Mouse (Mus musculus) midbrain, embryonic 16.5 days (tissue): ENCODE measurements around the gene Hsdl1. TPM values are rescaled to one million over a fixed set of nuclear protein-coding genes. Genes with fewer than 3 reads are reported as not detected.

ENCODE experiments used
- ATAC-seq: fragments of 200-750 bp; cut with Nextera tagmentation; 2 replicates; pipeline ENCODE4 v1.8.0; 2017; ENCODE audit warnings: moderate TSS enrichment
- H3K27ac ChIP-seq: fragments of 300-500 bp; sonication (generic); 2 replicates; pipeline ENCODE4 v1.5.1; 2014; ENCODE audit warnings: mild to moderate bottlenecking, low read length, mixed read lengths
- H3K27me3 ChIP-seq: fragments of 300-500 bp; sonication (generic); 2 replicates; pipeline ENCODE4 v1.6.1; 2014; ENCODE audit warnings: low read depth, low read length, mixed read lengths; ENCODE audit not compliant: control insufficient read depth, insufficient read depth
- H3K36me3 ChIP-seq: fragments of 300-500 bp; sonication (generic); 2 replicates; pipeline ENCODE4 v1.6.1; 2014; ENCODE audit warnings: mild to moderate bottlenecking, low read length, moderate library complexity, mixed read lengths; ENCODE audit not compliant: control insufficient read depth, insufficient read depth
- H3K4me1 ChIP-seq: fragments of 300-500 bp; sonication (generic); 2 replicates; pipeline ENCODE4 v1.6.1; 2014; ENCODE audit warnings: mild to moderate bottlenecking, low read length, mixed read lengths; ENCODE audit not compliant: control insufficient read depth, insufficient read depth
- H3K4me2 ChIP-seq: fragments of 300-500 bp; sonication (generic); 2 replicates; pipeline ENCODE4 v1.6.1; 2014; ENCODE audit warnings: mild to moderate bottlenecking, low read length, mixed read lengths
- H3K4me3 ChIP-seq: fragments of 300-500 bp; sonication (generic); 2 replicates; pipeline ENCODE4 v1.5.1; 2014; ENCODE audit warnings: low read depth, mild to moderate bottlenecking, low read length, moderate library complexity, mixed read lengths
- H3K9ac ChIP-seq: fragments of 300-500 bp; sonication (generic); 2 replicates; pipeline ENCODE4 v1.6.1; 2014; ENCODE audit warnings: low read depth, low read length, mixed read lengths
- H3K9me3 ChIP-seq: fragments of 300-500 bp; sonication (generic); replicated peaks from 2 replicates; pipeline ENCODE4 v1.6.1; 2014; ENCODE audit warnings: mild to moderate bottlenecking, low read length, mixed read lengths; ENCODE audit not compliant: control insufficient read depth, poor library complexity, severe bottlenecking
- WGBS: fragments of 180-500 bp; shearing (Covaris S2); extraction: QIAGEN DNeasy Blood & Tissue Kit; methylation state at CpG from one replicate; pipeline ENCODE4 v1.1.7; 2014; 5-methylcytosine and 5-hydroxymethylcytosine counted together
- polyA plus RNA-seq: library from polyadenylated mRNA; unstranded; fragments of >200 nt; fragmentation: Nextera tagmentation; extraction: Ambion mirVana; gene quantifications from 2 replicates; pipeline ENCODE4 v1.2.1, GENCODE M21; 2015

Gene Hsdl1
- polyA plus RNA-seq, 1 experiment from 2014 or later = 197 TPM

DNA sequence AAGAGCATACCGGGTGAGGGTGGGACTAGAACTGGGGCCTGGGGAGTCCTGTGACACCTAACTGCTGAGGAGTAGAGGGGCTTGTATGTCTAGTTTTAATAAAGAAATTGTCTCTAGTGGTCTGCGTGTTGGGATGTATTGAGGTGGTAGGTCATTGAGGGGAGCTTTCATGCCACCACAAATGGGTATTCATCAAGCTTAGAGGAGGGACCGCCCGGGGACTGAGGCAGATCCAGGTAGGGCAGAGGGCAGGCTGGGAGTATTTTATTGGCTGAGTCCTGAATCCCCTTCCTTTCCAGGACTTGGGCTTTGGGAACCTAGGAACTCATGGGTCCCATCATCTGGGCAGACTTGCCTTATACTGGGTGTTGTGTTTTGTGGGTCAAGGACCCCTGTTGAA, 41.8 kb upstream of the Hsdl1 start:
- ATAC-seq = no peak
- no peaks in the 10 kb centered on the region for H3K4me1 ChIP-seq
- no peak overlapping the region for H3K27ac ChIP-seq
- H3K27me3 ChIP-seq = no peaks in the 10 kb centered on the region
- H3K36me3 ChIP-seq = no peaks in the 10 kb centered on the region
- H3K9me3 ChIP-seq = no peaks in the 10 kb centered on the region
- 93% methylated on average over 4 of the region's 4 CpGs for WGBS
- H3K9ac ChIP-seq = no peak overlapping the region
- H3K4me3 ChIP-seq = no peak overlapping the region
- H3K4me2 ChIP-seq = no peak overlapping the region

DNA sequence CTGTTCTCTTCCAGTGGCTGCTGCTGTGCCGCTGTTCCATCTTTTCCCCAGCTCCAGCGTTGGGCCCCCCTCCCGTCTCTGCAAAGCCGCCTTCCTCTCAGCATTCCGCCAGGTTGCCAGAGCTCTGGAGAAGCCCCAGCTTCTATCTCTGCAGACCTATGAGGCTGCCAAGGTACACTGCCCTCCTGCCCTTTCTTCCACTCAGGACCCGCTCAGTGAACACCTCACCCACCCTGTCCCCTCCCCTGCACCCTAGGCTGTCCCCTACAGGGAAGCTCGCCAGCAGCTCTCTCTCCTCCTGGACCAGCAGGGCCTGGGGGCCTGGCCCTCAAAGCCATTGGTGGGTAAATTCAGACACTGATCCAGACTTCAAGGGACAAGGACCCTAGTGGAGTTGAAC, 41.4 kb upstream of the Hsdl1 start:
- no peak overlapping the region for H3K9ac ChIP-seq
- H3K4me1 ChIP-seq = no peaks in the 10 kb centered on the region
- no peak overlapping the region for H3K27ac ChIP-seq
- no peak overlapping the region for H3K4me2 ChIP-seq
- no peaks in the 10 kb centered on the region for H3K27me3 ChIP-seq
- no peaks in the 10 kb centered on the region for H3K36me3 ChIP-seq
- H3K4me3 ChIP-seq = no peak overlapping the region
- ATAC-seq = no peak
- WGBS = 69% methylated on average over 7 of the region's 7 CpGs
- H3K9me3 ChIP-seq = no peaks in the 10 kb centered on the region

DNA sequence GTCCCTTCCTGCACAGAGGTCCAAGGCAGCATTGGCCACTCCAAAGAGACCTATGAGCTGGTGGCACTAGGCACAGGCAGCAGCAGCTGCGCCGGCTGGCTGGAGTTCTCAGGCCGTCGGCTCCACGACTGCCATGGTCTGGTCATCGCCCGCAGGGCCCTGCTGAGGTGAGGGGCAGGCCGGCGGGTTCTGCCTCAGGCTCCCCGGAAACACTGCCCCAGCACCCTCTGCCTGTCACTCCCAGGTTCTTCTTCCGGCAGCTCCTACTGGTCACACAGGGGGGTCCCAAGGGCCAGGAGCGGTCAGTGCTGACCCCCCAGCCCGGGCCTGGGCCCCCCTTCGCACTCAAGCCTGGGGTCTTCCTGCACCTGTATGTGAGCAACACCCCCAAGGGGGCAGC, 40.1 kb upstream of the Hsdl1 start:
- H3K9ac ChIP-seq = no peak overlapping the region
- 75% methylated on average over 14 of the region's 14 CpGs for WGBS
- no peak for ATAC-seq
- no peak overlapping the region for H3K4me2 ChIP-seq
- no peaks in the 10 kb centered on the region for H3K4me1 ChIP-seq
- no peaks in the 10 kb centered on the region for H3K36me3 ChIP-seq
- no peak overlapping the region for H3K4me3 ChIP-seq
- no peaks in the 10 kb centered on the region for H3K9me3 ChIP-seq
- H3K27ac ChIP-seq = no peak overlapping the region
- H3K27me3 ChIP-seq = no peaks in the 10 kb centered on the region

DNA sequence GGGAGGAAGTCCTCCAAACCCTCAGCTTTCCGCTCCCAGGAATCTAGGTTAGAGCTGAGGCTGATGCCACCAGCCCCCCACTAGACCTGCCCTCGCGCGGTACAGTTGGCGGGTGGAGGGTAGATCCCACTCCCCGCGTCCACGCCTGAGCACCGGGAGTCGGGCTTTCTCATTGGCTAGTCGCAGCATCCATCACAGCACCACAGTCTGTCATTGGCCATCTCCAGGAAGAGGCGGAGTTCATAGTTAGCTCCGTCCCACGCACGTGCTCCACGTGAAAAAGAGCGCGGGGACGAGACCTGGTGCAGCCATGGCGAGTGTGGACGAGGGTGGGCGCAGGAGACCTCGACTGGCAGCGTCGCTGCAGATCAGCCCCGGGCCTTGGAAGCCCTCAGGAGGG, 37.5 kb upstream of the Hsdl1 start, which contains the start of gene Adad2:
Adad2 (plus strand) TSS at position 277 of the 400 bp plus-strand sequence.
- Histone ChIP-seq H3K36me3 (no peaks in the 10 kb centered on the region), H3K9me3 (no peaks in the 10 kb centered on the region), H3K4me2 (no peak within 1 kb of the TSS), H3K27me3 (no peaks in the 10 kb centered on the region), H3K9ac (no peak within 1 kb of the TSS), H3K4me1 (no peaks in the 10 kb centered on the region), H3K4me3 (no peak within 1 kb of the TSS), H3K27ac (no peak within 1 kb of the TSS)
- 87% methylated on average over 26 of the region's 26 CpGs for WGBS
- no peak for ATAC-seq

DNA sequence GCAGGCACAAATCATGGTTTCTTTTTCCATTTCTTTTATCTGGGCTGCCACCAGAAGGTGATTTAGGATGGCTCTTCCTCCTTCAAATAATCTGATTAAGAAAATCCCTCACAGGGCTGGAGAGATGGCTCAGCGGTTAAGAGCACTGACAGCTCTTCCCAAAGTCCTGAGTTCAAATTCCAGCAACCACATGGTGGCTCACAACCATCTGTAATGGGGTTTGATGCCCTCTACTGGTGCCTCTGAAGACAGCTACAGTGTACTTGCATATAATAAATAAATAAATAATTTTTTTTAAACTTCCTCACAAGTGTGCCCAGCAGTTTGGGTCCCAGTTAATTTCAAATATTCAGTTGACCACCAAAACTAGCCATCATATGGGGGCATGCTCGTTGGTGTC, 31.2 kb upstream of the Hsdl1 start:
- peaks cover 4% of the 10 kb centered on the region; the same call in 1 of the 2 replicates for H3K36me3 ChIP-seq
- no peak overlapping the region for H3K27ac ChIP-seq
- 86% methylated on average over 2 of the region's 2 CpGs for WGBS
- ATAC-seq = no peak
- no peak overlapping the region for H3K4me3 ChIP-seq
- H3K9me3 ChIP-seq = no peaks in the 10 kb centered on the region
- peaks cover 9% of the 10 kb centered on the region for H3K4me1 ChIP-seq
- no peaks in the 10 kb centered on the region for H3K27me3 ChIP-seq
- no peak overlapping the region for H3K9ac ChIP-seq
- H3K4me2 ChIP-seq = no peak overlapping the region

DNA sequence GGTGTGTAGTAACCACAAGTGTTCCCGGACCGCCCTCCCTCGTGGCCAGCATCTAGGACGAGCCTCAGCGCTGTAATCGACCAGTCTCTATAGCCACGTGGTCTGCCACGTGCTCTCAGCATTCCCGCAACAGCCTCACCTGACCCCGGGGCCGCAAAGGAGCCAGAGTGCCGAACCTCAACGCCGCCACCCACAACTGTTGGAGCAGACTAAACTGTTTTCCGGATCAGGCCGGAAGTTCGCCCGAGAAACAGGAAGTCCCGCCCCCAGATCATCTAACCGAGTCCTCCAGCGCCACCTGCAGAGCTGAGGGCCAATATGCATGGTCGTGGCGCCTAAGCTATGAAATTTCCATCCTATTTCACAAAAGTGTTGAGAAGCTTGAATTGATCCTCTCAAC, 30.0 kb upstream of the Hsdl1 start, which contains the start of gene Taf1c:
Taf1c (minus strand) TSS at position 227 of the 400 bp plus-strand sequence.
- H3K4me3 ChIP-seq = peak within 1 kb of the TSS; percentile 66
- H3K27ac ChIP-seq = peak within 1 kb of the TSS; percentile 55; the same call in 1 of the 2 replicates
- peak; percentile 85 for ATAC-seq
- H3K27me3 ChIP-seq = no peaks in the 10 kb centered on the region
- peaks cover 9% of the 10 kb centered on the region for H3K4me1 ChIP-seq
- peaks cover 7% of the 10 kb centered on the region for H3K36me3 ChIP-seq
- WGBS = 0% methylated on average over 23 of the region's 23 CpGs
- H3K9ac ChIP-seq = peak within 1 kb of the TSS; percentile 77
- H3K4me2 ChIP-seq = peak within 1 kb of the TSS; percentile 60
- no peaks in the 10 kb centered on the region for H3K9me3 ChIP-seq

DNA sequence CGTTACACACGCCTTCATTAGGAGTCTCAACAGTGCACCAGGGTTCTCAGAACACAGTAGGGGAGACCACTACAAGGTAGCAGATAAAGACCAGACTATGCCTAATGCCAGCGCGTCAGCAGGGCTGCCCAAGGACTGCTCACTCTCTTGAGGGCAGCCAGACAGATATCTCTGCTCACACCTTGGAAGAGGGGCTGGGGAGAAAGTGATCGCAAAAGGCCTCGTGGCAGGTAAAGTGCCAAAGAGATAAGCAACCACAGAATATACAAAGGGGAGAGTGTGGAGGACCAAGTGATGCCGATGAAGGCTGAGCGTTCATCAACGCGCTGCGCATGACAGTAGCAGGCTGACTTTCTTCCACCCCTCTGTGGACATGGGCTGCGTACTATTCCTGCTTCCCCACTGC, 29.4 kb upstream of the Hsdl1 start:
- H3K9me3 ChIP-seq = no peaks in the 10 kb centered on the region

DNA sequence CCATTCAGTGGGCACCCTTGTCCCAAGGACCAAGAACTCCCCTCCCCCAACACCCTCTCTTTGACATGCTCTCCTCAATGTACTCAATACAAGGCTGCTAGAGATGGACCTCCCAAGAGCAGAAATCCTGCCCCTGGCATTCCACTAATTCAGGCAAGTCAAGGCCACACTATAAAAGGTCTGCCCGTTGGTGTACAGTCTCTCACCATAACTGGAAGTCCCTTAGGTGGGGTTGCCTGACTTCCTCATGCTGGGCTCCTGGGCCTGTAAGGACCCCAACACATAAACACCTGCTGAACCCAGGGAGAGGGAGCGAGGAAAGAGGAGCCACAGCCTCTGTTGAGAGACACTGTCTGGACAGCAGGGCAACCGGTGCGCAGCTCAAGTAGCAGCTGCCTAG, 28.8 kb upstream of the Hsdl1 start:
- Histone ChIP-seq H3K4me1 (peaks cover 9% of the 10 kb centered on the region), H3K4me2 (peak overlapping the region; percentile 60), H3K27me3 (no peaks in the 10 kb centered on the region), H3K4me3 (no peak overlapping the region), H3K36me3 (peaks cover 10% of the 10 kb centered on the region), H3K9ac (peak overlapping the region; percentile 77; the same call in 1 of the 2 replicates), H3K27ac (no peak overlapping the region), H3K9me3 (no peaks in the 10 kb centered on the region)
- whole genome bisulfite sequencing = 92% methylated on average over 4 of the region's 4 CpGs
- ATAC-seq = no peak

More for the DNA sequence above, 29.4 kb upstream of the Hsdl1 start:
- H3K27ac ChIP-seq = no peak overlapping the region
- 56% methylated on average over 12 of the region's 12 CpGs for WGBS
- H3K4me3 ChIP-seq = peak overlapping the region; percentile 66
- peak; percentile 69 for ATAC-seq
- H3K27me3 ChIP-seq = no peaks in the 10 kb centered on the region
- H3K4me1 ChIP-seq = peaks cover 9% of the 10 kb centered on the region
- H3K4me2 ChIP-seq = peak overlapping the region; percentile 60
- H3K36me3 ChIP-seq = peaks cover 7% of the 10 kb centered on the region
- peak overlapping the region; percentile 77 for H3K9ac ChIP-seq

DNA sequence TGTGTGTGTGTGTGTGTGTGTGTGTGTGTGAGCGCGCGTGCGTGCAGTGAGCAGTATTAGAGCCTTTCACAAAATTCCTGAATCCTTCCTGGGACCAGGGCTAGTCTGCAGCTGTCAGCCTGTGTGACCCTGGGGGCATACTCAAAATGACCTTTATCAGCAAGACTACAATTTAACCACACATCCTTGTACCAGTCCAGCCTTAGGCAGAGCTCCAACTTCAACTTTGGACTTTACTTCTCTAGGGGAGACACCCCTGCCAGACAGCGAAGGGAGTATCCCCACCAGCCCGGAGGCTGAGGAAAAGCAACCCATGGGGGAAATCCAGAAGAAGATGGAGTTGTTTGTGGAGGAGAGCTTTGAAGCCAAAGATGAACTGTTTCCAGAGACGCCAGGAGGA, 16.5 kb upstream of the Hsdl1 start:
- H3K36me3 ChIP-seq = no peaks in the 10 kb centered on the region
- H3K4me2 ChIP-seq = no peak overlapping the region
- H3K4me1 ChIP-seq = no peaks in the 10 kb centered on the region
- no peak overlapping the region for H3K9ac ChIP-seq
- no peak for ATAC-seq
- no peaks in the 10 kb centered on the region for H3K27me3 ChIP-seq
- H3K9me3 ChIP-seq = no peaks in the 10 kb centered on the region
- H3K27ac ChIP-seq = no peak overlapping the region
- 91% methylated on average over 7 of the region's 7 CpGs for WGBS
- no peak overlapping the region for H3K4me3 ChIP-seq
